Mouse (Mus musculus): ENCODE measurements at regions not wholly inside any gene's neighbourhood (a gene's known extent, or its start where the extent isn't known, plus 50 kb on each side); places are given as distances from the start of the nearest gene placed in this dataset.
"Not testable (repeated sequence)": the region's sequence is repeated elsewhere in the genome, so short reads cannot be mapped to it uniquely, and the experiment has no call there.

- DNase-seq (ENCODE audit: low spot score in 2 of 2) = no peak
Measured at GRCm38 (mm10) chrX:18960465-18960864, 499.3 kb upstream of the 4930578C19Rik start.

GRCm38 (mm10) chrX:18942612-18943011, 481.4 kb upstream of the 4930578C19Rik start:
- DNase-seq (ENCODE audit: low spot score in 2 of 2) = no peak

GRCm38 (mm10) chrX:18933340-18933739, 472.1 kb upstream of the 4930578C19Rik start:
- peak in 1 of 2 experiments; percentile 10 for DNase-seq (ENCODE audit: low spot score in 2 of 2)

- DNase-seq (ENCODE audit: low spot score in 2 of 2) = no peak
Measured at GRCm38 (mm10) chrX:18923084-18923483, 461.9 kb upstream of the 4930578C19Rik start.

- DNase-seq (ENCODE audit: low spot score in 2 of 2) = no peak
Measured at GRCm38 (mm10) chrX:18921366-18922092, 460.3 kb upstream of the 4930578C19Rik start.

GRCm38 (mm10) chrX:18882784-18883171, 421.6 kb upstream of the 4930578C19Rik start:
- DNase-seq (ENCODE audit: low spot score in 2 of 2) = no peak

GRCm38 (mm10) chrX:18882088-18882783, 421.0 kb upstream of the 4930578C19Rik start:
- peak; percentile 66 to 67 for DNase-seq (ENCODE audit: low spot score in 2 of 2)

GRCm38 (mm10) chrX:18875734-18876133, 414.5 kb upstream of the 4930578C19Rik start:
- no peak for DNase-seq (ENCODE audit: low spot score in 2 of 2)

- DNase-seq (ENCODE audit: low spot score in 2 of 2) = no peak
Measured at GRCm38 (mm10) chrX:18874051-18874450, 412.9 kb upstream of the 4930578C19Rik start.

GRCm38 (mm10) chrX:18838668-18839067, 377.5 kb upstream of the 4930578C19Rik start:
- no peak for DNase-seq (ENCODE audit: low spot score in 2 of 2)

GRCm38 (mm10) chrX:18824971-18825370, 363.8 kb upstream of the 4930578C19Rik start:
- DNase-seq (ENCODE audit: low spot score in 2 of 2) = not testable (repeated sequence)

GRCm38 (mm10) chrX:18814441-18814973, 353.3 kb upstream of the 4930578C19Rik start:
- DNase-seq (ENCODE audit: low spot score in 2 of 2) = no peak

All from right cerebral cortex, adult 2 months (tissue).